Mouse (Mus musculus): ENCODE data around the gene Anks1b. TPM values are rescaled to one million over a fixed set of nuclear protein-coding genes. Genes with fewer than 3 reads are reported as not detected.

The Anks1b gene
- total RNA-seq, 2 experiments from 2014 or later, result 0.33 to 0.40 TPM

- DNase-seq, result no peak
Measured at GRCm38 (mm10) chr10:89974361-89974760, 101.1 kb downstream of the Anks1b start.

- no peak for DNase-seq
Measured at GRCm38 (mm10) chr10:89975431-89975841, 102.1 kb downstream of the Anks1b start.

- no peak for DNase-seq
Measured at GRCm38 (mm10) chr10:89976577-89976976, 103.3 kb downstream of the Anks1b start.

GRCm38 (mm10) chr10:89994171-89994570 lies 120.9 kb downstream of the Anks1b start:
- no peak for DNase-seq

- no peak for DNase-seq
Measured at GRCm38 (mm10) chr10:89995621-89996428, 122.5 kb downstream of the Anks1b start.

GRCm38 (mm10) chr10:90003980-90004729 lies 130.8 kb downstream of the Anks1b start:
- DNase-seq, result no peak

GRCm38 (mm10) chr10:90004882-90005281 lies 131.6 kb downstream of the Anks1b start:
- DNase-seq, result no peak

- DNase-seq, result no peak
Measured at GRCm38 (mm10) chr10:90033037-90033436, 159.7 kb downstream of the Anks1b start.

GRCm38 (mm10) chr10:90043287-90043686 lies 170.0 kb downstream of the Anks1b start:
- DNase-seq, result peak in 1 of 2 experiments; percentile 2

GRCm38 (mm10) chr10:90043773-90044172 lies 170.5 kb downstream of the Anks1b start:
- DNase-seq, result peak in 1 of 2 experiments; percentile 17

GRCm38 (mm10) chr10:90044229-90044628 lies 170.9 kb downstream of the Anks1b start:
- DNase-seq, result no peak

GRCm38 (mm10) chr10:90068651-90069050 lies 195.3 kb downstream of the Anks1b start:
- DNase-seq, result no peak

GRCm38 (mm10) chr10:90077930-90078329 lies 204.6 kb downstream of the Anks1b start:
- no peak for DNase-seq

- no peak for DNase-seq
Measured at GRCm38 (mm10) chr10:90081151-90081550, 207.8 kb downstream of the Anks1b start.

- DNase-seq, result peak; percentile 3 to 33
Measured at GRCm38 (mm10) chr10:90081630-90082029, 208.3 kb downstream of the Anks1b start.

- no peak for DNase-seq
Measured at GRCm38 (mm10) chr10:90093877-90094276, 220.6 kb downstream of the Anks1b start.

GRCm38 (mm10) chr10:90112662-90113061 lies 239.4 kb downstream of the Anks1b start:
- peak; percentile 57 to 64 for DNase-seq

GRCm38 (mm10) chr10:90116867-90117266 lies 243.6 kb downstream of the Anks1b start:
- peak; percentile 1 to 5 for DNase-seq

GRCm38 (mm10) chr10:90117836-90118235 lies 244.5 kb downstream of the Anks1b start:
- DNase-seq, result no peak

- DNase-seq, result no peak
Measured at GRCm38 (mm10) chr10:90137538-90137937, 264.2 kb downstream of the Anks1b start.

GRCm38 (mm10) chr10:90140947-90141346 lies 267.6 kb downstream of the Anks1b start:
- no peak for DNase-seq

GRCm38 (mm10) chr10:90144444-90144843 lies 271.1 kb downstream of the Anks1b start:
- DNase-seq, result no peak

GRCm38 (mm10) chr10:90151510-90151909 lies 278.2 kb downstream of the Anks1b start:
- DNase-seq, result no peak

All from heart, adult 18-20 months (tissue).